Mouse (Mus musculus) ES-Bruce4 (cell line): ENCODE results near the gene Tacr2. TPM values are rescaled to one million over a fixed set of nuclear protein-coding genes. Genes with fewer than 3 reads are reported as not detected.

Experiments
- H3K27ac ChIP-seq: 2 replicates; pipeline ENCODE4 v1.5.1; 2012; ENCODE audit warnings: low read length, inconsistent platforms; ENCODE audit not compliant: insufficient read depth
- H3K27me3 ChIP-seq: 2 replicates; pipeline ENCODE4 v1.6.1; 2012; ENCODE audit warnings: mild to moderate bottlenecking, low read length, inconsistent platforms; ENCODE audit not compliant: control insufficient read depth, poor library complexity, insufficient read depth, severe bottlenecking
- H3K36me3 ChIP-seq: 2 replicates; pipeline ENCODE4 v1.6.1; 2012; ENCODE audit warnings: inconsistent platforms, mild to moderate bottlenecking, low read length, moderate library complexity; ENCODE audit not compliant: control insufficient read depth, poor library complexity, insufficient read depth, severe bottlenecking
- H3K4me1 ChIP-seq: one replicate; pipeline ENCODE4 v1.8.1; 2011; ENCODE audit warnings: low read length; ENCODE audit not compliant: control insufficient read depth, insufficient read depth
- H3K4me3 ChIP-seq: 2 replicates; pipeline ENCODE4 v1.5.1; 2011; ENCODE audit warnings: low read depth, mild to moderate bottlenecking, low read length
- H3K9ac ChIP-seq: 2 replicates; pipeline ENCODE4 v1.6.1; 2012; ENCODE audit warnings: low read depth, mild to moderate bottlenecking, inconsistent platforms; ENCODE audit not compliant: poor library complexity, severe bottlenecking
- H3K9me3 ChIP-seq: replicated peaks from 2 replicates; pipeline ENCODE4 v1.6.1; 2012; ENCODE audit warnings: mild to moderate bottlenecking, low read length, inconsistent platforms; ENCODE audit not compliant: control insufficient read depth, poor library complexity, insufficient read depth, severe bottlenecking
- CTCF ChIP-seq: IDR thresholded peaks from one replicate; pipeline ENCODE4 v1.8.1; 2011; ENCODE audit warnings: low read depth, low read length
- EP300 ChIP-seq: IDR thresholded peaks from 2 replicates; pipeline ENCODE4 v1.6.1; 2011; ENCODE audit warnings: low read depth, low read length; ENCODE audit not compliant: insufficient read depth
- POLR2A ChIP-seq: IDR thresholded peaks from one replicate; pipeline ENCODE4 v1.8.1; 2011; ENCODE audit warnings: low read length; ENCODE audit not compliant: insufficient read depth
- polyA plus RNA-seq: library from polyadenylated mRNA; stranded (reverse); fragments of >200 nt; gene quantifications from 2 replicates; pipeline ENCODE4 v1.2.4, GENCODE M21; 2011; ENCODE audit warnings: low read depth; ENCODE audit not compliant: missing spikeins, insufficient read depth, insufficient read length

The Tacr2 gene
- polyA plus RNA-seq, 1 experiment, result not detected

GRCm38 (mm10) chr10:62261115-62261886, 9.1 kb downstream of the Tacr2 start:
- Histone ChIP-seq H3K9me3 (no peaks in the 10 kb centered on the region), H3K4me3 (peak overlapping the region; percentile 24), H3K27me3 (no peaks in the 10 kb centered on the region), H3K27ac (no peak overlapping the region), H3K4me1 (no peaks in the 10 kb centered on the region), H3K36me3 (no peaks in the 10 kb centered on the region), H3K9ac (no peak overlapping the region)
- TF ChIP-seq POLR2A (no peak), CTCF (peak; percentile 90), EP300 (peak; percentile 45; the same call in 1 of the 2 replicates)

- H3K27me3 ChIP-seq, result no peaks in the 10 kb centered on the region
- H3K36me3 ChIP-seq, result no peaks in the 10 kb centered on the region
- no peak overlapping the region for H3K9ac ChIP-seq
These were observed 12.1 kb downstream of the Tacr2 start for GRCm38 (mm10) chr10:62264299-62264698.

GRCm38 (mm10) chr10:62269278-62269677, 17.0 kb downstream of the Tacr2 start:
- no peak for TF ChIP-seq EP300
- no peak for TF ChIP-seq CTCF
- no peak for TF ChIP-seq POLR2A
- no peak overlapping the region for H3K9ac ChIP-seq
- H3K27ac ChIP-seq, result no peak overlapping the region
- H3K4me3 ChIP-seq, result peak overlapping the region; percentile 16
- no peaks in the 10 kb centered on the region for H3K27me3 ChIP-seq
- no peaks in the 10 kb centered on the region for H3K4me1 ChIP-seq
- no peaks in the 10 kb centered on the region for H3K9me3 ChIP-seq
- no peaks in the 10 kb centered on the region for H3K36me3 ChIP-seq

More at GRCm38 (mm10) chr10:62264299-62264698, 12.1 kb downstream of the Tacr2 start:
- H3K4me3 ChIP-seq, result no peak overlapping the region
- H3K9me3 ChIP-seq, result no peaks in the 10 kb centered on the region
- H3K4me1 ChIP-seq, result no peaks in the 10 kb centered on the region
- H3K27ac ChIP-seq, result no peak overlapping the region
- no peak for TF ChIP-seq CTCF
- TF ChIP-seq POLR2A, result no peak
- TF ChIP-seq EP300, result no peak

GRCm38 (mm10) chr10:62275235-62275634, 23.0 kb downstream of the Tacr2 start:
- Histone ChIP-seq H3K4me1 (peaks cover 4% of the 10 kb centered on the region), H3K27me3 (no peaks in the 10 kb centered on the region), H3K27ac (no peak overlapping the region), H3K36me3 (no peaks in the 10 kb centered on the region), H3K9ac (no peak overlapping the region), H3K4me3 (no peak overlapping the region), H3K9me3 (no peaks in the 10 kb centered on the region)
- TF ChIP-seq CTCF (peak; percentile 45), POLR2A (no peak), EP300 (no peak)

GRCm38 (mm10) chr10:62277499-62278293, 25.5 kb downstream of the Tacr2 start:
- H3K27ac ChIP-seq, result no peak overlapping the region
- no peaks in the 10 kb centered on the region for H3K27me3 ChIP-seq
- TF ChIP-seq POLR2A, result no peak
- no peak for TF ChIP-seq EP300
- TF ChIP-seq CTCF, result no peak
- H3K4me3 ChIP-seq, result no peak overlapping the region
- peaks cover 4% of the 10 kb centered on the region for H3K4me1 ChIP-seq
- no peaks in the 10 kb centered on the region for H3K9me3 ChIP-seq
- H3K36me3 ChIP-seq, result no peaks in the 10 kb centered on the region
- H3K9ac ChIP-seq, result no peak overlapping the region

GRCm38 (mm10) chr10:62279066-62279465, 26.8 kb downstream of the Tacr2 start:
- Histone ChIP-seq H3K4me1 (peaks cover 4% of the 10 kb centered on the region), H3K9ac (no peak overlapping the region), H3K27me3 (no peaks in the 10 kb centered on the region), H3K36me3 (no peaks in the 10 kb centered on the region), H3K9me3 (no peaks in the 10 kb centered on the region), H3K27ac (0 out of 2 replicates have a peak overlapping the region, but pooled peaks have one; percentile 21), H3K4me3 (no peak overlapping the region)
- no peak for TF ChIP-seq POLR2A
- no peak for TF ChIP-seq EP300
- TF ChIP-seq CTCF, result no peak
